Mouse (Mus musculus) midbrain, embryonic 14.5 days (tissue): ENCODE data around the gene Srp9. TPM values are rescaled to one million over a fixed set of nuclear protein-coding genes. Genes with fewer than 3 reads are reported as not detected.
"Not testable (repeated sequence)": the region's sequence is repeated elsewhere in the genome, so short reads cannot be mapped to it uniquely, and the experiment has no call there.

Experiments
- ATAC-seq: fragments of 200-750 bp; cut with Nextera tagmentation; 2 replicates; pipeline ENCODE4 v1.8.0; 2017; ENCODE audit warnings: moderate number of reproducible peaks, moderate library complexity; ENCODE audit not compliant: low FRiP score, low TSS enrichment
- DNase-seq: peaks from one replicate; pipeline ENCODE4 v3.0.0-alpha.2; 2015
- H3K27ac ChIP-seq: fragments of 300-500 bp; sonication (generic); replicated peaks from 2 replicates; pipeline ENCODE4 v1.5.1; 2014; ENCODE audit warnings: mild to moderate bottlenecking, low read depth, low read length, moderate library complexity
- H3K27me3 ChIP-seq: fragments of 300-500 bp; sonication (generic); 2 replicates; pipeline ENCODE4 v1.6.1; 2014; ENCODE audit warnings: low read length, control low read depth, mixed read lengths; ENCODE audit not compliant: control insufficient read depth, insufficient read depth
- H3K36me3 ChIP-seq: fragments of 300-500 bp; sonication (generic); 2 replicates; pipeline ENCODE4 v1.6.1; 2014; ENCODE audit warnings: low read length, control low read depth; ENCODE audit not compliant: control insufficient read depth, insufficient read depth
- H3K4me1 ChIP-seq: fragments of 300-500 bp; sonication (generic); 2 replicates; pipeline ENCODE4 v1.6.1; 2014; ENCODE audit warnings: mild to moderate bottlenecking, antibody characterized with exemption, low read length, control low read depth; ENCODE audit not compliant: control insufficient read depth, insufficient read depth
- H3K4me2 ChIP-seq: fragments of 300-500 bp; sonication (generic); 2 replicates; pipeline ENCODE4 v1.6.1; 2014; ENCODE audit warnings: mild to moderate bottlenecking, low read length, moderate library complexity
- H3K4me3 ChIP-seq: fragments of 300-500 bp; sonication (generic); replicated peaks from 2 replicates; pipeline ENCODE4 v1.5.1; 2014; ENCODE audit warnings: low read depth, low read length
- H3K9ac ChIP-seq: fragments of 300-500 bp; sonication (generic); replicated peaks from 2 replicates; pipeline ENCODE4 v1.6.1; 2014; ENCODE audit warnings: mild to moderate bottlenecking, low read length, moderate library complexity
- H3K9me3 ChIP-seq: fragments of 300-500 bp; sonication (generic); 2 replicates; pipeline ENCODE4 v1.6.1; 2016; ENCODE audit warnings: low read length, control low read depth, mixed read lengths; ENCODE audit not compliant: control insufficient read depth
- WGBS: fragments of 180-500 bp; shearing (Covaris S2); extraction: QIAGEN DNeasy Blood & Tissue Kit; methylation state at CpG from one replicate; pipeline ENCODE4 v1.1.7; 2014; 5-methylcytosine and 5-hydroxymethylcytosine counted together
- polyA plus RNA-seq: library from polyadenylated mRNA; unstranded; fragments of >200 nt; fragmentation: Nextera tagmentation; extraction: Ambion mirVana; gene quantifications from 2 replicates; pipeline ENCODE4 v1.2.1, GENCODE M21; 2014

Srp9 gene
- polyA plus RNA-seq, 1 experiment from 2014 or later = 151 TPM

DNA sequence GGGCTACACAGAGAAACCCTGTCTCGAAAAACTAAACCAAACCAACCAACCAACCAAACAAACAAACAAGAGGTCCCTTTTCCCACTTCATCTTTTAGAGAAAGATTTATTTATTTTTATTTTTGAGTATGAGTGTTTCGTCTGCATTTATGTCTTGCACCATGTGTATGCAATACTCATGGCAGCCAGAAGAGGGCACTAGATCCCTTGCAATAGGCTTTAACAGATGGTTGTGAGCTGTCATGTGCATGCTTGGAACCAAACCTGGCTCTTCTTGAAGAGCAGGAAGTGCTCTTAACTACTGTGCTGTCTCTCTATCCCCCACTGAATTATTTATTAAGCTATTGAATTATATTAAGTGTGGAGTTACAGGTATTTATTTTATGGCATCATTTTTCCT lies 25.4 kb downstream of the Srp9 start:
- no peak overlapping the region for H3K27ac ChIP-seq
- H3K4me1 ChIP-seq = no peaks in the 10 kb centered on the region
- WGBS = 85% methylated on average over 2 of the region's 2 CpGs

GRCm38 (mm10) chr1:182157734-182158133 lies 33.2 kb downstream of the Srp9 start:
- H3K9ac ChIP-seq = no peak overlapping the region
- no peaks in the 10 kb centered on the region for H3K36me3 ChIP-seq
- no peak overlapping the region for H3K4me2 ChIP-seq
- 58% methylated on average over 4 of the region's 4 CpGs for WGBS
- ATAC-seq = no peak
- no peaks in the 10 kb centered on the region for H3K4me1 ChIP-seq
- H3K27me3 ChIP-seq = no peaks in the 10 kb centered on the region
- DNase-seq = peak; percentile 24
- no peaks in the 10 kb centered on the region for H3K9me3 ChIP-seq
- no peak overlapping the region for H3K4me3 ChIP-seq
- H3K27ac ChIP-seq = no peak overlapping the region

More for the DNA sequence above, 25.4 kb downstream of the Srp9 start:
- Histone ChIP-seq H3K4me3 (no peak overlapping the region), H3K27me3 (no peaks in the 10 kb centered on the region), H3K36me3 (no peaks in the 10 kb centered on the region), H3K9me3 (no peaks in the 10 kb centered on the region), H3K9ac (no peak overlapping the region), H3K4me2 (no peak overlapping the region)
- no peak for ATAC-seq
- no peak for DNase-seq

DNA sequence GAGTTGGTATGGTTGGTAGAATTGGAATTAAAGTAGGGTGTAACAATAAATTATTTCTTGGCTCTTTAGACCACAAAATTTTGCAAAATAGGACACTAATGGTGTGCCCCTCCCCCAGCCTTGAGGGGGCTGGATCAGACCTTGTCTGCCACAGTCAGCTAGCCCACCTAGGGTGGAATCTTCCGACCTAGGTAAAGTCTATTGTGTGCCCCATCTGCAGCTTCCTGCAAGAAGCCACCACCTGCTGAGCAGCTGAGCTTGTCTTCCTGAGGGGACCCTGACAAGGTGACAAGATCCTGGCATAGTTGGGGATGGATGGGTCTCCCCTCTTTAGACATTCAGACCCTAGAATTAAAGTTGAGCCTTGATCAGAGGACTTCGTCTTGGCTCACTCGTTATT lies 35.0 kb downstream of the Srp9 start:
- Histone ChIP-seq H3K4me2 (no peak overlapping the region), H3K4me1 (no peaks in the 10 kb centered on the region), H3K27me3 (no peaks in the 10 kb centered on the region), H3K4me3 (no peak overlapping the region), H3K27ac (no peak overlapping the region), H3K36me3 (no peaks in the 10 kb centered on the region), H3K9ac (no peak overlapping the region), H3K9me3 (no peaks in the 10 kb centered on the region)
- WGBS = 80% methylated on average over 3 of the region's 3 CpGs
- DNase-seq = no peak
- no peak for ATAC-seq

GRCm38 (mm10) chr1:182162951-182163350 lies 38.4 kb downstream of the Srp9 start:
- WGBS = 44% methylated on average over 5 of the region's 5 CpGs

GRCm38 (mm10) chr1:182164386-182164785 lies 39.8 kb downstream of the Srp9 start, which contains the start of gene Vmn1r1:
Vmn1r1 (minus strand) TSS chr1:182164486.
- no peak within 1 kb of the TSS for H3K27ac ChIP-seq
- no peaks in the 10 kb centered on the region for H3K4me1 ChIP-seq
- no peak within 1 kb of the TSS for H3K4me2 ChIP-seq
- H3K9me3 ChIP-seq = no peaks in the 10 kb centered on the region
- 90% methylated on average over 7 of the region's 7 CpGs for WGBS
- H3K4me3 ChIP-seq = no peak within 1 kb of the TSS
- ATAC-seq (no peak), DNase-seq (no peak)
- no peaks in the 10 kb centered on the region for H3K36me3 ChIP-seq
- H3K9ac ChIP-seq = no peak within 1 kb of the TSS
- H3K27me3 ChIP-seq = no peaks in the 10 kb centered on the region

More at GRCm38 (mm10) chr1:182162951-182163350, 38.4 kb downstream of the Srp9 start:
- Histone ChIP-seq H3K9me3 (no peaks in the 10 kb centered on the region), H3K9ac (no peak overlapping the region), H3K4me2 (no peak overlapping the region), H3K4me3 (no peak overlapping the region), H3K36me3 (no peaks in the 10 kb centered on the region), H3K4me1 (no peaks in the 10 kb centered on the region), H3K27me3 (no peaks in the 10 kb centered on the region), H3K27ac (no peak overlapping the region)
- DNase-seq (no peak), ATAC-seq (no peak)

- ATAC-seq, H3K9me3 ChIP-seq, H3K9ac ChIP-seq, H3K27me3 ChIP-seq, H3K4me1 ChIP-seq, H3K36me3 ChIP-seq, H3K4me2 ChIP-seq, DNase-seq, H3K4me3 ChIP-seq, H3K27ac ChIP-seq: not testable (repeated sequence)
- WGBS = 93% methylated on average over 6 of the region's 6 CpGs
Observed at GRCm38 (mm10) chr1:182170206-182170605, 45.7 kb downstream of the Srp9 start.

DNA sequence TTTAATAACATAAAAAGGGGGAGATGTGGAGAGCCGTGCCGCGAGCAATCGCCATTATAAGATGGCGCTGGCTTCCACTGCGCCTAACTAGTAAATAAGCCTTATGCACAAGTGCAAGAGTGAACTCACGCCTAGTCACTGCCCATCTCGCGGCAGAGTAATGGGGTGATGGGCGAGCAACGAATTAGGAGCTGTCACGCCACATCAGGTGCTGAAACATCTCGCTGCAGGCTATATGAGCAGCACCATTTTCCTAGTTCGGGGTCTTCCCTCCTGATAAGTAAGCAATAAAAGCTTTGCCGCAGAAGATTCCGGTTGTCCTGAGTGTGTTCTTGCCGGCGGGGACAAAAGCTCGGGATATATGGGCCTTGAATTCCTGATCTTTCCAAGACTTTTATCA lies 52.4 kb downstream of the Srp9 start:
- WGBS = 93% methylated on average over 19 of the region's 19 CpGs
- not testable (repeated sequence) for H3K27ac ChIP-seq

DNA sequence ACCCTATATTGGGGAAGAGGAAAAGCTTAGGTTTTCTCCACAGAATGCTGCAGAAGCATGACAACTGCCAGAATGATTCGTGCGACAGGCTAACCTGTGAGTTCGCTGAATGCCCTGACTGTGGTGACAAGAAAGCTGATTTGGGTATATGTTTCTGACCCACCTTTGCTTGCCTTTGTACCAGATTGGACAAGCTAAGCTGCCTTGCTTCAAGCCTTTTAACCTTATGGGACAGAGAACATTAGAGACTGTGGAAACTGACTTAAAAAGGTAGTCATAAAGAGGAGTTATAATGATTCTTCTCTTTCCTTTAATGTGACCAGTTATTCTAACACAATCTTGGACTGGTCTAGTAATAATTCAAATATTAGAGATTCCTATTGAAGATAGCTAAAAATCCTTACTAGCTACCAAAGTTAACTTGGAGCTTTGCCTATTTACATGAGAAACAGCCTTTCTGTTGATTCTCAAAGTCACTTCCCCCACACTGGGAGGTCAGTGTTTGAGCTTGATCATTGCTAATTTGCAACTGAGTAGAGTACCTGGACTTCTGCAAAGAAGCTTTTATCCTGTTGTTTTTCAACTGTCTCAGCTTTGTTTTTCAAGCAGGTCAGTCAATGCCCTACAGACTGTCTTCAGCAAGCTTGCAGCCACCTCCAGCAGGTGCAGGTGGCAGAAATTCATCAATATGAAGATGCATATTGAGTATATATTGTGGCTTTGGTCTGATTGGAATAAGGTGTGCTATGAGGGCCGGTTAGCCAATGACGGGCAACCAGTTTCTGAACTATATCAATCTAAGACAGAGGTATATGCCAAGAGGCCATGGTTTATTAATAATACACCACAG lies 57.1 kb downstream of the Srp9 start:
- no peak overlapping the region for H3K27ac ChIP-seq
- H3K4me3 ChIP-seq = no peak overlapping the region
- no peaks in the 10 kb centered on the region for H3K9me3 ChIP-seq
- H3K36me3 ChIP-seq = no peaks in the 10 kb centered on the region
- WGBS = 65% methylated on average over 5 of the region's 5 CpGs
- ATAC-seq (no peak), DNase-seq (no peak)
- no peak overlapping the region for H3K4me2 ChIP-seq
- no peak overlapping the region for H3K9ac ChIP-seq
- H3K4me1 ChIP-seq = no peaks in the 10 kb centered on the region
- no peaks in the 10 kb centered on the region for H3K27me3 ChIP-seq

More for the DNA sequence above, 52.4 kb downstream of the Srp9 start:
- H3K36me3 ChIP-seq, H3K4me1 ChIP-seq, H3K4me3 ChIP-seq, H3K9ac ChIP-seq, H3K4me2 ChIP-seq, H3K27me3 ChIP-seq, ATAC-seq, DNase-seq, H3K9me3 ChIP-seq: not testable (repeated sequence)
